Mouse (Mus musculus): Measurements from ENCODE around the gene Lztr1.

GRCm38 (mm10) chr16:17507018-17507552, 1.4 kb upstream of the Lztr1 start:
- TF ChIP-seq POLR2A (IDR thresholded peaks at IDR 0.05; ENCODE audit: control insufficient read depth, extremely low read depth, insufficient read depth, low read length, poor library complexity) (no peak), CTCF (IDR thresholded peaks at IDR 0.05; ENCODE audit: borderline replicate concordance, control insufficient read depth, extremely low read depth, insufficient read depth, low read length, poor library complexity) (no peak)
